Comparison of ENCODE assay signal across 12 mouse cellular contexts in genomic region chr7:99312058-99312457, GRCm38 (mm10). TPM values are rescaled to one million over a fixed set of nuclear protein-coding genes. Genes with fewer than 3 reads are reported as not detected.
A peak's percentile ranks its signal among the peaks of the same experiment; 100 is the strongest.
DNase-seq lines count a peak whose midpoint lies in the region; ATAC-seq and TF ChIP-seq lines count a peak whose summit lies in the region.
"Had no signal": no experiment of that assay in that cellular context is flagged by ENCODE, and none has a peak within 500 bp of the region (broad histone marks: within the 10 kb centered on the region; RNA-seq: fewer than 3 reads in every experiment).

No protein-coding gene starts in this region.

- 64% methylated on average over 4 of the region's 4 CpGs for WGBS in embryonic facial prominence, embryonic 11.5 days
- WGBS in forebrain, embryonic 15.5 days: 47% methylated on average over 4 of the region's 4 CpGs
- 73% methylated on average over 4 of the region's 4 CpGs for WGBS in limb, embryonic 11.5 days
- 63% methylated on average over 4 of the region's 4 CpGs for WGBS in kidney, adult 2 months

- H3K36me3 ChIP-seq in embryonic facial prominence, embryonic 11.5 days (replicated peaks; ENCODE audit: control insufficient read depth, insufficient read depth, low read depth, low read length): no peaks in the 10 kb centered on the region
- H3K36me3 ChIP-seq in forebrain, embryonic 15.5 days: peaks cover 11% of the 10 kb centered on the region; the same call in 1 of the 2 replicates
- no peaks in the 10 kb centered on the region for H3K36me3 ChIP-seq in limb, embryonic 11.5 days (ENCODE audit: control insufficient read depth, insufficient read depth, low read length)
- no peaks in the 10 kb centered on the region for H3K36me3 ChIP-seq in myocyte (ENCODE audit: control insufficient read depth, insufficient read depth)
- H3K36me3 ChIP-seq in kidney, adult 2 months (ENCODE audit: control insufficient read depth, insufficient read depth, low read length): no peaks in the 10 kb centered on the region

- no peak overlapping the region for H3K9ac ChIP-seq in embryonic facial prominence, embryonic 11.5 days (replicated peaks; ENCODE audit: low read length)
- 0 out of 2 replicates have a peak overlapping the region, but pooled peaks have one; percentile 26 for H3K9ac ChIP-seq in forebrain, embryonic 15.5 days (replicated peaks)
- H3K9ac ChIP-seq in limb, embryonic 11.5 days (ENCODE audit: low read length): no peak overlapping the region

- DNase-seq in embryonic facial prominence, embryonic 11.5 days (ENCODE audit: low spot score): no peak
- DNase-seq in limb, embryonic 11.5 days (ENCODE audit: low spot score): peak; percentile 33
- no peak for DNase-seq in kidney, adult 2 months
- DNase-seq in heart, postnatal 25 days (ENCODE audit: low spot score): no peak
- DNase-seq in urinary bladder, postnatal 36 days (ENCODE audit: low spot score in 2 of 2): no peak
- no peak for DNase-seq in T-cell, adult 2 months (ENCODE audit: low spot score)
- DNase-seq: adrenal gland, adult 8-10 months; gastrocnemius, postnatal 36 days had no signal

- no peak for TF ChIP-seq POLR2A in myocyte (IDR thresholded peaks at IDR 0.05; ENCODE audit: insufficient read length, low read depth)
- no peak for TF ChIP-seq POLR2A in kidney, adult 2 months (IDR thresholded peaks at IDR 0.05; ENCODE audit: low read depth, low read length)

- H3K4me3 ChIP-seq in embryonic facial prominence, embryonic 11.5 days (ENCODE audit: low read depth, low read length): no peak overlapping the region
- H3K4me3 ChIP-seq in forebrain, embryonic 15.5 days: no peak overlapping the region
- H3K4me3 ChIP-seq in limb, embryonic 11.5 days (ENCODE audit: low read depth, low read length): no peak overlapping the region
- H3K4me3 ChIP-seq in myocyte: no peak overlapping the region
- H3K4me3 ChIP-seq in kidney, adult 2 months (ENCODE audit: insufficient read depth, low read depth, low read length): no peak overlapping the region

- intact Hi-C loops in heart, postnatal 25 days (cut with DNase I): no loop called here

- no peaks in the 10 kb centered on the region for H3K27me3 ChIP-seq in embryonic facial prominence, embryonic 11.5 days (ENCODE audit: control insufficient read depth, insufficient read depth, low read length)
- H3K27me3 ChIP-seq in forebrain, embryonic 15.5 days: no peaks in the 10 kb centered on the region
- no peaks in the 10 kb centered on the region for H3K27me3 ChIP-seq in limb, embryonic 11.5 days (ENCODE audit: control insufficient read depth, insufficient read depth, low read length)
- H3K27me3 ChIP-seq in myocyte (ENCODE audit: control insufficient read depth, insufficient read depth, insufficient read length): no peaks in the 10 kb centered on the region
- no peaks in the 10 kb centered on the region for H3K27me3 ChIP-seq in kidney, adult 2 months (replicated peaks; ENCODE audit: control insufficient read depth, insufficient read depth, low read length)

- no peaks in the 10 kb centered on the region for H3K4me1 ChIP-seq in embryonic facial prominence, embryonic 11.5 days (ENCODE audit: control insufficient read depth, insufficient read depth, low read length)
- peaks cover 30% of the 10 kb centered on the region for H3K4me1 ChIP-seq in forebrain, embryonic 15.5 days
- peaks cover 14% of the 10 kb centered on the region for H3K4me1 ChIP-seq in limb, embryonic 11.5 days (ENCODE audit: control insufficient read depth, insufficient read depth, low read length)
- no peaks in the 10 kb centered on the region for H3K4me1 ChIP-seq in kidney, adult 2 months (ENCODE audit: control insufficient read depth, insufficient read depth, low read length)

- no peak overlapping the region; the same call in 1 of the 2 replicates for H3K27ac ChIP-seq in embryonic facial prominence, embryonic 11.5 days (replicated peaks; ENCODE audit: low read depth, low read length)
- H3K27ac ChIP-seq in forebrain, embryonic 15.5 days (replicated peaks): peak overlapping the region; percentile 88
- H3K27ac ChIP-seq in limb, embryonic 11.5 days (replicated peaks; ENCODE audit: low read depth, low read length): no peak overlapping the region
- H3K27ac ChIP-seq in kidney, adult 2 months (ENCODE audit: insufficient read depth, low read depth, low read length): no peak overlapping the region

- no peak overlapping the region for H3ac ChIP-seq in myocyte (ENCODE audit: control insufficient read depth, insufficient read length)

- ATAC-seq in embryonic facial prominence, embryonic 11.5 days (replicated peaks; ENCODE audit: insufficient number of reproducible peaks, low FRiP score, low TSS enrichment, low read depth): 0 out of 2 replicates have a peak, but pooled peaks have one; percentile 42
- ATAC-seq in forebrain, embryonic 15.5 days (replicated peaks): peak; percentile 53
- ATAC-seq in limb, embryonic 11.5 days (ENCODE audit: insufficient number of reproducible peaks, low FRiP score, low TSS enrichment, low read depth): no peak
- ATAC-seq: intestine, postnatal 0 days had no signal

- no peaks in the 10 kb centered on the region for H3K9me3 ChIP-seq in embryonic facial prominence, embryonic 11.5 days (replicated peaks; ENCODE audit: control insufficient read depth, low read length)
- H3K9me3 ChIP-seq in forebrain, embryonic 15.5 days: no peaks in the 10 kb centered on the region
- H3K9me3 ChIP-seq in limb, embryonic 11.5 days (ENCODE audit: control insufficient read depth, low read length): no peaks in the 10 kb centered on the region
- H3K9me3 ChIP-seq: megakaryocyte, embryonic 14.5 days had no signal

- H3K4me2 ChIP-seq in embryonic facial prominence, embryonic 11.5 days (ENCODE audit: low read depth, low read length): no peak overlapping the region
- no peak overlapping the region for H3K4me2 ChIP-seq in forebrain, embryonic 15.5 days (replicated peaks)
- no peak overlapping the region for H3K4me2 ChIP-seq in limb, embryonic 11.5 days (ENCODE audit: low read depth, severe bottlenecking)
- peak overlapping the region; percentile 39 for H3K4me2 ChIP-seq in myocyte (ENCODE audit: low read depth)

- TF ChIP-seq CTCF in kidney, adult 2 months (conservative IDR thresholded peaks at IDR 0.05; ENCODE audit: insufficient read depth, insufficient read length, low read depth, low read length): no peak

- peaks cover 3% of the 10 kb centered on the region for H3K79me2 ChIP-seq in myocyte (ENCODE audit: control insufficient read depth, insufficient read depth)

TF ChIP-seq in myocyte, 11 proteins besides CTCF, POLR2A, EP300 and RAD21:
- TF ChIP-seq CEBPB (IDR thresholded peaks at IDR 0.05; ENCODE audit: insufficient read depth, poor library complexity, severe bottlenecking): no peak
- TF ChIP-seq MYOD1 (IDR thresholded peaks at IDR 0.05; ENCODE audit: control insufficient read depth in 1 of 3, insufficient read length in 2 of 3, low read depth in 2 of 3): peak in 2 of 3 experiments; percentile 39 to 62

RNA-seq across cellular contexts. Expression of gene Serpinh1, which starts 41.0 kb away (rescaled TPM):
- polyA plus RNA-seq in embryonic facial prominence, embryonic 11.5 days (2014; fragmentation: Nextera tagmentation; extraction: Ambion mirVana): 373 and 399 TPM in 2 replicates
- 210 and 215 TPM in 2 replicates for polyA plus RNA-seq in forebrain, embryonic 15.5 days (2015; fragmentation: Nextera tagmentation; extraction: Ambion mirVana)
- polyA plus RNA-seq in limb, embryonic 11.5 days (2014; fragmentation: Nextera tagmentation; extraction: Ambion mirVana): 413 and 429 TPM in 2 replicates
- polyA plus RNA-seq in myocyte (2012; fragmentation: generic; extraction: Trizol): 1,713 TPM
- polyA plus RNA-seq in kidney, adult 2 months (2012; rRNA removed): 127 and 150 TPM in 2 replicates
- total RNA-seq in heart, postnatal 25 days (2021): 100 to 1,000 TPM; 378 to 449 TPM

RNA-seq across cellular contexts. Expression of gene Map6, which starts 44.8 kb away (rescaled TPM):
- 8.9 and 11.5 TPM in 2 replicates for polyA plus RNA-seq in embryonic facial prominence, embryonic 11.5 days (2014; fragmentation: Nextera tagmentation; extraction: Ambion mirVana)
- polyA plus RNA-seq in forebrain, embryonic 15.5 days (2015; fragmentation: Nextera tagmentation; extraction: Ambion mirVana): 77.8 and 80.9 TPM in 2 replicates
- polyA plus RNA-seq in limb, embryonic 11.5 days (2014; fragmentation: Nextera tagmentation; extraction: Ambion mirVana): 4.1 and 4.7 TPM in 2 replicates
- polyA plus RNA-seq in myocyte (2012; fragmentation: generic; extraction: Trizol): 35.1 TPM
- 1.8 and 2.4 TPM in 2 replicates for polyA plus RNA-seq in kidney, adult 2 months (2012; rRNA removed)
- 1 to 10 TPM; 3.0 to 4.4 TPM for total RNA-seq in heart, postnatal 25 days (2021)
